Mouse (Mus musculus): ENCODE measurements around the gene Sypl.

GRCm38 (mm10) chr12:32911569-32911968 is 42.1 kb upstream of the Sypl start:
- TF ChIP-seq CTCF (IDR thresholded peaks at IDR 0.05; ENCODE audit: extremely low read depth, insufficient read length, insufficient replicate concordance, low read depth, low read length) (no peak), POLR2A (IDR thresholded peaks at IDR 0.05; ENCODE audit: low read depth, low read length) (no peak)
